Mouse (Mus musculus) gastrocnemius, adult 8-10 months (tissue): ENCODE measurements around the gene Ehd3. TPM values are rescaled to one million over a fixed set of nuclear protein-coding genes. Genes with fewer than 3 reads are reported as not detected.

Source experiments
- total RNA-seq, 4 experiments: library from RNA; stranded (reverse); gene quantifications; 2 replicates each; pipeline ENCODE4 v1.2.4; 2022

Gene Ehd3
- total RNA-seq, 4 experiments from 2014 or later = 5.3 to 6.8 (median 5.5) TPM

Other genes with a start within 250 kb of the Ehd3 start
- gene Galnt14, start 93.7 kb upstream of the Ehd3 start, total RNA-seq = not detected
- gene Xdh, start 146.1 kb downstream of the Ehd3 start, total RNA-seq = 10 to 100 TPM; 39.6 to 64.1 (median 43.9) TPM
- under 1 TPM in 2 of 4 experiments, not detected in 2; 0.35 to 0.80 TPM for gene Srd5a2, start 243.8 kb downstream of the Ehd3 start, total RNA-seq